Mouse (Mus musculus): ENCODE results near the gene Riok1. TPM values are rescaled to one million over a fixed set of nuclear protein-coding genes. Genes with fewer than 3 reads are reported as not detected.
A peak's percentile ranks its signal among the peaks of the same experiment; 100 is the strongest.

Gene Riok1
- polyA plus RNA-seq, 1 experiment = 42.0 TPM

GRCm38 (mm10) chr13:37999713-38000112 is 37.1 kb upstream of the Riok1 start:
- TF ChIP-seq CTCF (IDR thresholded peaks at IDR 0.05; ENCODE audit: borderline replicate concordance, control insufficient read depth, extremely low read depth, insufficient read depth, low read length, poor library complexity) (no peak), POLR2A (IDR thresholded peaks at IDR 0.05; ENCODE audit: control insufficient read depth, extremely low read depth, insufficient read depth, low read length, poor library complexity) (no peak)
- no peaks in the 10 kb centered on the region for H3K36me3 ChIP-seq (ENCODE audit: control insufficient read depth, insufficient read depth, low read length)
- no peak for DNase-seq
- H3K4me1 ChIP-seq (replicated peaks; ENCODE audit: control insufficient read depth, insufficient read depth, low read length) = no peaks in the 10 kb centered on the region
- no peak overlapping the region for H3K27ac ChIP-seq (ENCODE audit: control insufficient read depth, insufficient read depth, low read length)
- 88% methylated on average over 3 of the region's 3 CpGs for WGBS
- no peaks in the 10 kb centered on the region for H3K27me3 ChIP-seq (ENCODE audit: control insufficient read depth, insufficient read depth, low read length)
- H3K4me3 ChIP-seq (ENCODE audit: control insufficient read depth, insufficient read depth, low read length) = no peak overlapping the region

- TF ChIP-seq POLR2A (IDR thresholded peaks at IDR 0.05; ENCODE audit: control insufficient read depth, extremely low read depth, insufficient read depth, low read length, poor library complexity) (no peak), CTCF (IDR thresholded peaks at IDR 0.05; ENCODE audit: borderline replicate concordance, control insufficient read depth, extremely low read depth, insufficient read depth, low read length, poor library complexity) (no peak)
- H3K36me3 ChIP-seq (ENCODE audit: control insufficient read depth, insufficient read depth, low read length) = no peaks in the 10 kb centered on the region
- H3K27me3 ChIP-seq (ENCODE audit: control insufficient read depth, insufficient read depth, low read length) = no peaks in the 10 kb centered on the region
- WGBS = 73% methylated on average over 1 of the region's 1 CpGs
- H3K4me3 ChIP-seq (ENCODE audit: control insufficient read depth, insufficient read depth, low read length) = no peak overlapping the region
- no peak for DNase-seq
- no peaks in the 10 kb centered on the region for H3K4me1 ChIP-seq (replicated peaks; ENCODE audit: control insufficient read depth, insufficient read depth, low read length)
- H3K27ac ChIP-seq (ENCODE audit: control insufficient read depth, insufficient read depth, low read length) = no peak overlapping the region
Observed at GRCm38 (mm10) chr13:38002461-38002860, 34.3 kb upstream of the Riok1 start.

GRCm38 (mm10) chr13:38007972-38008371 is 28.8 kb upstream of the Riok1 start:
- TF ChIP-seq POLR2A (IDR thresholded peaks at IDR 0.05; ENCODE audit: control insufficient read depth, extremely low read depth, insufficient read depth, low read length, poor library complexity) (no peak), CTCF (IDR thresholded peaks at IDR 0.05; ENCODE audit: borderline replicate concordance, control insufficient read depth, extremely low read depth, insufficient read depth, low read length, poor library complexity) (no peak)
- no peak for DNase-seq
- Histone ChIP-seq H3K4me3 (ENCODE audit: control insufficient read depth, insufficient read depth, low read length) (no peak overlapping the region), H3K27me3 (ENCODE audit: control insufficient read depth, insufficient read depth, low read length) (no peaks in the 10 kb centered on the region), H3K27ac (ENCODE audit: control insufficient read depth, insufficient read depth, low read length) (no peak overlapping the region), H3K4me1 (replicated peaks; ENCODE audit: control insufficient read depth, insufficient read depth, low read length) (peaks cover 11% of the 10 kb centered on the region), H3K36me3 (ENCODE audit: control insufficient read depth, insufficient read depth, low read length) (no peaks in the 10 kb centered on the region)
- WGBS = 98% methylated on average over 2 of the region's 2 CpGs

- Histone ChIP-seq H3K27me3 (ENCODE audit: control insufficient read depth, insufficient read depth, low read length) (no peaks in the 10 kb centered on the region), H3K27ac (ENCODE audit: control insufficient read depth, insufficient read depth, low read length) (peak overlapping the region; percentile 53), H3K4me1 (replicated peaks; ENCODE audit: control insufficient read depth, insufficient read depth, low read length) (peaks cover 11% of the 10 kb centered on the region), H3K4me3 (ENCODE audit: control insufficient read depth, insufficient read depth, low read length) (no peak overlapping the region), H3K36me3 (ENCODE audit: control insufficient read depth, insufficient read depth, low read length) (no peaks in the 10 kb centered on the region)
- no peak for DNase-seq
- WGBS = 25% methylated on average over 5 of the region's 5 CpGs
- TF ChIP-seq POLR2A (IDR thresholded peaks at IDR 0.05; ENCODE audit: control insufficient read depth, extremely low read depth, insufficient read depth, low read length, poor library complexity) = no peak
- TF ChIP-seq CTCF (IDR thresholded peaks at IDR 0.05; ENCODE audit: borderline replicate concordance, control insufficient read depth, extremely low read depth, insufficient read depth, low read length, poor library complexity) = no peak
Observed at GRCm38 (mm10) chr13:38009721-38010408, 26.9 kb upstream of the Riok1 start.

- peak overlapping the region; percentile 53 for H3K27ac ChIP-seq (ENCODE audit: control insufficient read depth, insufficient read depth, low read length)
- WGBS = 20% methylated on average over 5 of the region's 5 CpGs
- no peak overlapping the region for H3K4me3 ChIP-seq (ENCODE audit: control insufficient read depth, insufficient read depth, low read length)
- no peaks in the 10 kb centered on the region for H3K36me3 ChIP-seq (ENCODE audit: control insufficient read depth, insufficient read depth, low read length)
- no peaks in the 10 kb centered on the region for H3K27me3 ChIP-seq (ENCODE audit: control insufficient read depth, insufficient read depth, low read length)
- TF ChIP-seq POLR2A (IDR thresholded peaks at IDR 0.05; ENCODE audit: control insufficient read depth, extremely low read depth, insufficient read depth, low read length, poor library complexity) (no peak), CTCF (IDR thresholded peaks at IDR 0.05; ENCODE audit: borderline replicate concordance, control insufficient read depth, extremely low read depth, insufficient read depth, low read length, poor library complexity) (no peak)
- H3K4me1 ChIP-seq (replicated peaks; ENCODE audit: control insufficient read depth, insufficient read depth, low read length) = peaks cover 11% of the 10 kb centered on the region
- DNase-seq = no peak
Observed at GRCm38 (mm10) chr13:38010444-38010910, 26.3 kb upstream of the Riok1 start.

- no peak for DNase-seq
- WGBS = 92% methylated on average over 5 of the region's 5 CpGs
- H3K27me3 ChIP-seq (ENCODE audit: control insufficient read depth, insufficient read depth, low read length) = no peaks in the 10 kb centered on the region
- H3K36me3 ChIP-seq (ENCODE audit: control insufficient read depth, insufficient read depth, low read length) = no peaks in the 10 kb centered on the region
- peaks cover 11% of the 10 kb centered on the region for H3K4me1 ChIP-seq (replicated peaks; ENCODE audit: control insufficient read depth, insufficient read depth, low read length)
- no peak for TF ChIP-seq CTCF (IDR thresholded peaks at IDR 0.05; ENCODE audit: borderline replicate concordance, control insufficient read depth, extremely low read depth, insufficient read depth, low read length, poor library complexity)
- no peak for TF ChIP-seq POLR2A (IDR thresholded peaks at IDR 0.05; ENCODE audit: control insufficient read depth, extremely low read depth, insufficient read depth, low read length, poor library complexity)
- no peak overlapping the region for H3K27ac ChIP-seq (ENCODE audit: control insufficient read depth, insufficient read depth, low read length)
- H3K4me3 ChIP-seq (ENCODE audit: control insufficient read depth, insufficient read depth, low read length) = no peak overlapping the region
Observed at GRCm38 (mm10) chr13:38012436-38012835, 24.4 kb upstream of the Riok1 start.
